Mouse (Mus musculus) embryo, embryonic 10.5 days (tissue): ENCODE results near the gene Hoxa13.

Experiments used
- DNase-seq: peaks from one replicate; pipeline ENCODE4 v3.0.0-alpha.2; 2015; ENCODE audit warnings: low spot score

The Hoxa13 gene

DNA sequence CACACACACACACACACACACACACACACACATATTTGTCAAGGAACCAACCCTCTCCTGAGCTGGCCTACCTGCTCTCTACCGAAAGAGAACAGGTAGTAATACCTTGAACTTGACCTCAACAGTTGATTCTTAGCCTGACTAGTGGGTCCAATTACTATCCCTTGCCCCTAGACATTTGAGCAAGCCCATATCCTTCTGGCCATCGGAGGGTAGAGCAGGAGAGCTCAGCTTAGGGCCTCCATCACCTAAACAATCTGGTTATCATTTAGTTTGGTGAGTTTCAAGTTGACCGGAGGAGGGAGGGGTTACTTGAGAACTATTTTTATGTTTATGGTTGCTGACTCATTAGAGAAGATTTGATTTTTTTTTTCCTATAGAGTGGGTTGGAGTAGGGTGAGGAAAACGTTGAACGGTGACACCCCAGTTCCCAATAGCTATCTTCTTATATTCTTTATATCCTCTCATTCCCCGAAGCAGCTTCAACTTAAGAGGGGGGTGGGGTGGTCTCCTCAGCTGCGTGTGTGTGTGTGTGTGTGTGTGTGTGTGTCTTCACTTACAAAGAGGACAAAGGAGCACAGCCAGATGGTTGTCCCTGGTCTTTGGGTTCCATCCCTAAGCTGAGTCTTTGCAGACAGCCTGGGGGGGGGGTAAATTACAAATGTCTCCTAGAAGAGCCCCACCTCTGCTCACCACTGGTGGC lies 9.4 kb downstream of the Hoxa13 start:
- DNase-seq: no peak

DNA sequence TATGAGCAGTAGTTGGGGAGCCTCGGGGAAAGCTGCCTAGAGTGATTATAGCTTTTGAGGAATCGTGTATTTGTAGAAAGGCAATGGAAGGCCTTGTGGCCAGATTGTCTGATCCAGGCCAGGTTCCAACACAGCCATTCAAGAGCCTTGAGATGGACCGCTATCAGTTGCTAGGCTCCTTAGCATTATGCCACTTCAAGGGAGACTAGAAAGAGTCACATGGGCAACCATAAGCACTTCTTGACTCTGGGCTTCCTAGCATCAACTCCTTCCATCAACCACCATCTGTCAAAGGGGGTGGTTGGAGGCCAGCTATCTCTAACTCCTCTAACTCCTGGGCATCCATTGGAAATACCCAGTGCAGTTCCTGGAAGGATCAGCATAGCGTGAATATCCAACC lies 10.9 kb downstream of the Hoxa13 start:
- no peak for DNase-seq

DNA sequence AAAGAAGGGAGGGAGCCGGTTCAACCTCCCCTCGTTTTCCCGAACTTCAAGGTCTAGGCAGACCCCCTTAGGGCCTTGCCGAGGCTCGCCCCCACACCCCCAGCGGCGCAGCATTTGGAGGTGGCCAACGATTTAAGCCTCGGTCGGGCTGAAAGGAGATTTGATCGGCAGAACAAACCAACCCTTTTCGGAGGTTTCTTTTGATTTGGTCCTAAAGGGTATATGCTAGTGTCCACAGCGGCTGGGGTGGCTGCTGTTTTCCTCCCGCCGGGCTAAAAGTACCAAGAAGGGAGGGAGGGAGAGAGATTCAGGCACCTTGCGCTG lies 11.3 kb downstream of the Hoxa13 start:
- no peak for DNase-seq

DNA sequence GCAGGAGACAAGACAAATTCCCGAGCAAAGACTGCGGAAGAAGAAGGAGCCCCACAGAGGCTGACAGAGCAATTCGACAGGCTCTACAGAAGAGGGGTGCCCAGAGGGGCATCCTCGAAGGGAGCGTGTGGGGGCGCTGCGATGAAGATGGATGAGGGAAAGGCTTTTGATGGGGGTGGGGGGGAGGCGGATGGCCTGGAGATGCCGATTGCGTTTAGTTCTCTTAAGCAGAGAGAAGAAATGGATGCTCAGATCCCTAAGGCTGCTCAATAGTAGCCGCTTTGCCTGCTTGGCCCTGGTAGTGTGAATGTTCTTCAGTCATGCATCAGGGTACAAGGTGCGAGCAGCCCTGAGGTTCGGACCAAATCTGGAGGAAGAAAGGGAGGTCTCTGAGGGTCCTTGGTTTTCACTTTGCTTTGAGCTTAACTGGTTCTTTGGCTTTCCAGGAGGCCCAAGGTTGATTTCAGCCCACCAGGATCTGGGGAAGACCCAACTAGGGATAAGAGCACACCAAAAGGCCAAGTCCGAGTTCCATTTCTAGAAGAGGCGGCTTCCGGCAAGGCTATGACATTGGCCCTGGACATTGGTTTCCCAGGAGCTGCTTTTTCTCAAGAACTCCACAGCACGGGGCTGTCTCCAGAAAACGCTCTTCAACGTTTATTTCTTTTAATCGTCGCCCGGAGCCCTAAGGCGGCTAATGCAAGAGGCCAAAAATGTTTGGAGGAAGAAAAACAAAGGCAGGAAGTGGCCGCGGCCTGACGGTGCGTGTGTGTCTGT lies 11.9 kb downstream of the Hoxa13 start:
- DNase-seq: no peak

DNA sequence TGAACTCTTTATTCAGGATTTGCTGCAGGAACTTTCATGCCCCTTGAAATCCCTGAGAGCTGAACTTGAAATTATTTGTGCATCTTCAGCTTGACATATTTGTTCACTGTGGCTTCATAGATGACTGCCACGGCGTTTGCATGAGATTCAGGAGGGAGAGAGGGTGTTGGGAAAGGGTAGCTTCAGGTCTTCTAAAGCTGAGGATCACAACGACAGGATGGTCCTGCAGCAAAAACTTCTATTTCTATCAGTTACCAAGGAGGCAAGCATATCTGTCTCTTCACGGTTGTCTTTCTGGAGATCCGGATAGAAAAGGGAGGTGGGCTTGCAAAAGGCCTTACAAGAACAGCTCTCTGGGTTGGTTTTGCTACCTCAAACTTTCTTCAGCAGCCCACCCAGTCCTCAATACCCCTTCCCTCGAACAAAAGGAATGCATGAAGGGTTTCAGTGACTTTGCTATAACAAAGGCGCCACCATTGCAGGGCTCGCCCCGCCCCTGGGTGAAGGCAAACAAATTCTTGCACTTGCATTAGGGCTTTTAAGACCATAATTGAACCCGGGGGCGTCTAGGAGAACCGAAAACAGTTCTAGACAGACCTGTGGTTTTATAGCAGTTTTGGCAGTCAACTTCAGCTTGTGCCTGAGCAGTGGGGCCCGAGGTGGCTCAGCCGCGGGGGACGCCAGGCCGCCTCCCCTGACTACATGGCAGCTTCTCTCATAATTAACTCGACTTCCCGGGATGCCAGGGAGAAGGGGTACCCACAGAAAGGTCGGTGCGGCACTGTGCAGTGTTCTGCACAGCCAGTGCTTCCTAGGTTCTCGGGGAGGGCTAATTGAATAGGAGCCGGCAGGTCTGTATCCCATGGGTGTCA lies 12.7 kb downstream of the Hoxa13 start:
- no peak for DNase-seq

DNA sequence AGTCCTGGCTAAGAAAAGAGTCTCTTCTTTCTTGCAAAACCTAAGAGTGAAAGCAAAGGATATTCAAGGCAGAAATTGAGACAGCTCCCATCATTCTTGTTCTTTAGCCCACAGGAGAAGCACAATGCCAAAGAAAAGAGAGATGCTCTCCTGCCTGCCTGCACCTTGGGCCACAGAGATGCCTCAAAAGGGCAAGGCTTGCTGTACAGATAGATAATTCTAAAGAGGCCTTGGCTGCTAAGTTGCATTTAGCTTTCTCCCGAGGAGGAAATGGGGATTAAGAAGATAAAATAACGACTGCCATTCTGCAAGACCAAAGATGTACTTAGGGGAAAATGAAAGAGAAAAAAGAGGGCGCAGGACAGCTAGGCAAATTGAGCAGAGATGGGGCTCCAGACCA lies 13.8 kb downstream of the Hoxa13 start:
- DNase-seq: no peak

DNA sequence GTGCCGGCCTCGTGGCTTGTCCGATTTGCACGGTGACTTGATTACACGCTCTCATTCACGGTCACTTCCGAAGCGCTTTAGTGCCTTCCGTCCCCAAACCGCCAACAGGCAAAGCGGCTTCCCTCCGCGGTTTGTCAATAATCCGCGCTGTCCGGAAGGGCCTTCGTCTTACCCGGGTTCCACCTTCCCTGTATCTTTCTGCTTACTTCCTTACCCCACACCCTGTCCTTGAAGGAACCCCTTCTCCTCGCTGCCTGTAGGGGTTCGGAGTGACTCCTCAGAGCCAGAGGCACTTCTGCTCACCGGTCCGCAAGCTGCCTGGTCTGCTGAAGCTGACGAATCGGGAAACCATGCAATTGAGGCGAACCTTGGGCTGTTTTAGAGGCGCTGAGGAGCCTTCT lies 14.3 kb downstream of the Hoxa13 start:
- no peak for DNase-seq

DNA sequence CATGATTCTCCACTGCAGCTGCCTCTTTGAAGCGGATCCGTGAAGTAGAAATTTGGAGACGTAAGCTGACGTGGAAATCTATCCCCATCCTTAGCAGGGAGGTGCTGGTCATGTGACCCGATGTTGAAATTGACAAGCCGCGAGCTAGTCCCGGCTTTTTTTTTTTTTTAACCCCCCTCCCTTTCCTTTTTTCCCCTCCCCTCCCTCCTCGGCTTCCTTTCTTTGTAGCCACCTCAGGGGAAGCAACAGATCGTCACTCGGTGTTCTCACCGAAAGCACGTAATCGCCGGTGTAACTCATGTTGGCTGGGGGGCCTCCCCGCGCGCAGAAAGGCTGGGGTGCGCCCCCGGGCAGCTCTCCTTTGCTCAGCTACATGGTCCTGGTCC lies 14.9 kb downstream of the Hoxa13 start, which contains the start of gene Hoxa11:
Gene Hoxa11, minus strand, starts transcription at position 54 of the 386 bp plus-strand sequence.
- DNase-seq: no peak

DNA sequence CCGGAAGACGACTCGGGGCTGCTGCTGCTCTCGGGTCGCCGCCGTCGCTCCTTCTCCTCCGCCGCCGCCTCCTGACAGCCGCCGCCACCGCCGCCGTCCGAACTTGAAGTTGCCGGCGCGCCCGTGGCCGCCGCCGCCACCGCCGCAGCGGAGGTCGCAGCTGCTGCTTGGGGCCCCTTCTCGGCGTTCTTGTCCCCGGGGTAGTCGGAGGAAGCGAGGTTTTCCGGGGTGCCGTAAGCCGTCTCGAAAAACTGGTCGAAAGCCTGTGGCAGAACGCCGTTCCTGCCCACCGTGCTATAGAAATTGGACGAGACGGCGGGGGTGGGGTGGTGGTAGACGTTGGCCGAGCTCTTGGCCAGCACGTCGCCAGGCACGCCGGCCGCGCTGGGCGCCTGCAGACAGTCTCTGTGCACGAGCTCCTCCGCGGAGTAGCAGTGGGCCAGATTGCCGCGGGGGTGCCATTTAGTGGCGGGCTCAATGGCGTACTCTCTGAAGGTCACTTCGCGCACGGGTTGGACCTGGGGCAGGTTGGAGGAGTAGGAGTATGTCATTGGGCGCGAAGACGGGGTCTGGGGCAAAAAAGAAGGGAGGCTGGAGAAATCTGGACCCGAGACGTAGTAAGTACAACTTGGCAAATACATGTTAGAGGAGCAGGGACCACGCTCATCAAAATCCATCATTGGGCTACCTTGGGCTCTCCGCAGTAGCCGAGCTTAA lies 15.5 kb downstream of the Hoxa13 start:
- DNase-seq: no peak

DNA sequence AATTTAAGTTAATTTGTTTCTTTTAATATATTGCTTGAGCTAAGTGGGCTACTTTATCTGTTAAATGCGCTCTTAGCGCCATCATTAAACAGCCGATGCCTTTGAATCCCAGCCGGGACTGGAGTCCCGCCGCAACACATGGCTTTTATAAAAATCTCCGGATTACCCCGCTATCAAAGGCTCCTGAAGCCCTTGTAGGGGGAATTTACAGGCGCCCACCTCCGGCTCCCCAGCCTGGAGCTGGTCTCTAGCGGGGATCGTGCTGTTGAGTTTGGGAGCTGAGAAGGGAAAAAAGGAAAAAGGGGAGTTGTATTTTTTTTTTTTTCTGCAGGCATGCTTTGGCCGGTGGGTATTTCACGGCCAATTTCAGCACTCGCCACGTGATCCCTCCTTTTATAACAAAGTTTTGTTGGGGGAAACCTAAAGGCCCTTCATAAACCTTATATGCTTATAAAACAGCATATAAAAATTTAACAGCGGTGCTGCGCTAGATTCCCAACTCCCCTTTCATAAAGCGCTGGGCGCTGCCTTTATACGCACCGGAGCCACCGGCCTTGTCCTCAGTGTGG lies 16.1 kb downstream of the Hoxa13 start:
- no peak for DNase-seq

DNA sequence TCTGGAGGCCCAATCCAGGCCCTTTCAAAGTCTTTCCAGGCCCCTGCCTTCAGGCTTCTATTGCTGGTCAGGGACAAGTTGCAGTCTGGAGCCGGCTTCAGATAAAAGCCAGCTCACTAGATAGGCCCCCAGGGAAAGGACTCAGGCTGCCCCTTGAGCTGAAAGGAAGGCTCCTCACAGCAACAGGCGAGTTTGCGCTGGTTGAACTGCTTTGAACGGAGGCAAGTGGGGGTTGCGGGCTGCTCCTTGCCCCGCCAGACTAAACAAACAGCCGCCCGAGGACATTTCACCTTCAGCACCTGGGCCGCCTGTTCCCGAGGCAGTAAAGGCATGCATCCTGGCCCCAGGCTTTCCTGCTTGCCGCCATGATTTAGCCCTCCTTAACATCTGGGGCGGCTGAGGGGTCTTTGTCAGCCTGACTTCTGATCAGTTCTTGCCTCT lies 17.0 kb downstream of the Hoxa13 start:
- no peak for DNase-seq

DNA sequence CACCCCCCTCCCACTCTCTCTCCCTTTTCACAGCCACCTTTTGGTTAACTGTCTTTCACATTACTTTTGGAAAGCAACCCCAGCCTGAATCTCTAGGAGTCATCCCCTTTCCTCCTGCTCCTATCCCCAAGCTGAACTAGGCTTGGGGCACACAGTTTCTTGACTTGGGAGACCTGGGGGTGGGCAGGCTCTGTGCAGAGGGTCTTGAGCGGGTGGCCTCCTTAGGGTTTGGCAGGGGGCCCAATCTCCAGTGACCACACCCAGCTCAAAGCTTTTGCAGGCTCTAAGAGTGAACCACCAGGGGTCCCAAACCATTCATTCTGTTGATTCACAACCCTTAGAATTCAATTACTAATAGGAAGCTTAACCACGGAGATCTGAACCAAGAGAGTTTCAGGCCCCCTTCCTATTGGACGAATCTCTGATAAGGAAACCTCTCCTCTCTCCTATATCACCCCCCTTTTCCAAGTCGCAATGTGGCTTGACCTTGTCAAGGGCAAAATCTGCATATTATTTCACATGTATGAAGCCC lies 17.8 kb downstream of the Hoxa13 start:
- no peak for DNase-seq

DNA sequence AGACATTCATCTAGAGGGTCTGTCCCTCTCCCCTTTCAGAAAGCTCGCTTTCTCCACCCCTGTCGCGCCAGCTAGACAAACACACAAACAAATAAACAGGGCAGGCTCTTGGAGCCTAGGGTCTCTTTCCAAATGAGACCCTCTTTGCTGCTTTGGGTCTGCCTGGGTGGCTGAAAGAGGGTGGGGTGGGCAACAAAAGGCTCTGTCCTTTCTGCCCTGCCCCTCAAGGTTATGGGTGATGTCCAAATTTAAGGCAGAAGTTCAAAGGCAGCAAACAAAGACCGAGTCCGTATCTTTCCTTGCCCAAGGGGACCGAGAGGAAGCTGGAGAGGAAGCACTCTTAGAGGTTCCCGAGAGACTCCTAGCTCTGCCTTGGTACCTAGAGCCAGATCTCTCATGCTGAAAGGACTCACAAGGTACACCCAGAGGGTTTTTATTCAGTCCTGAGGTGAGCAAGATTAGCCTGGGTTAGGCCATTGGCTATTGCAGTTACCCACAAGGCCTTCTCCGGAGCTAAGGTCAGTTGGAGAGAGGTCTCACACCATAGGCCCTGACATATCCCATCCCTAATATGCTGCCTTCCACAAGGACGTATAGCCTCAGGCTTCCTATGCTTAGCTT lies 19.6 kb downstream of the Hoxa13 start:
- no peak for DNase-seq

DNA sequence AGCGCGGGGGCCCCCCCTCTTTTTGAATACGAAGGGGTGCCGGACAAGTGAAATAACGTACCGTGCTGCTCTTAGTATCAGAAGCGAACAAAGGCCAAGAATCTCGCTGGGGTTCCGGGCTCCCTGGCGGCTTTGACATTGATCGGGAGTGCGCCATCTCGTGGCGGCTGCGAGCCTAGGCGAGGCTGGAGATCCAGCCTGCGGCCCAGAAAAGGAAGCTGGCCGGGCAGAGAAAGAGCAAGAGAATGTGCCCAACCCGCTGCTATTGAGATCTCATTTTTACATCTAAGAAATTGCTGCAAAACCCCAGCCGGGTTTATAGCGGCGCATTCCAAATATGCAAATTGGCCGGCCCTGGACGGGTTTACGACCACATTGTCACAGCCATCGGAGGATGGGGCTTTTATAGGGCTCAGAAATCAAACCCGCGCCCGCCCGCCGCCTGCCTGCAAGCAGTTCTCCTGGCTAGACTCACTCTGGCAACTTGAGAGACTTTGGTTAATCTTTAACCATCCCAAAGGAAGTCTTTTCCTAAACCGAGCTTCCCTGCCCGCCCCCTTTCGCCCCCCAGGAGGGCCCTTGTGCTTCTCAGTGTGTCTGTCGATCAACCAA lies 20.2 kb downstream of the Hoxa13 start, which contains the start of gene Hoxa10:
Gene Hoxa10, minus strand, starts transcription at position 466 of the 612 bp plus-strand sequence.
- DNase-seq: peak; percentile 94

DNA sequence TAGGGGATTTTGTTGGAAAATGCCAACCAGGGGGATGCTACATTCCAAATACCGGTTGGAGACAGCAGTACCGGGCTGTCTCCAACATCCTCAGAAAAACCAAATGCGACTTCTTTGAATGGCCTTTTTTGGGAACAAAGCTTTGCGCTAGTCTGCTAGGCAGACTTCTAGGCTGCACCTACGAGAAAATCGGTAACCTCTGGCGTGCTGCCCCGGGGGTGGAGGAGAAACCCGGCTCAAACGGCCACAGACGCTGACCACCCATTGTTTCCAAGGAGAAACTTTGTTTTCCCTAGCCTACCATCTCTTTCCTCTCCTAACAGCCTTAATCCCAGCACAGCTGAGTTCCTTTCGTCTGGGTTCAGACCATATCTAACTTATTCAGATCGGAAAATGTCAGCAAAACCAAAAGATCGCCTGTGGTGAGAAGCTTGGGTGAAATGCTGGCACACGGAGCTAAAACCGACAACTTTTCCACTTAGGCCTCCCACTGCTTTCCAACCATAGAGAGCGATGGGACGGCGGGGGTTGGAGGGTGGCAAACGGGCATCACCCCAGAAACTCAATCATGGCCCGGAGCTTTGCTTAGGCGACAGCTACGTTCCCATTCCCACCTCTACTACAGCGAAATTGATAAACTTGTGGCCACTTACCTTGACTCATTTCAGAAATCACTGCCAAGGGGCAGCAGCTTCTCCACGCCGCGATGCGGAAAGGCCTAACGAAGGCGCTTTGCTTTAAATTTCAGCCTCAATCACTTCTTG lies 20.9 kb downstream of the Hoxa13 start:
- DNase-seq: no peak

DNA sequence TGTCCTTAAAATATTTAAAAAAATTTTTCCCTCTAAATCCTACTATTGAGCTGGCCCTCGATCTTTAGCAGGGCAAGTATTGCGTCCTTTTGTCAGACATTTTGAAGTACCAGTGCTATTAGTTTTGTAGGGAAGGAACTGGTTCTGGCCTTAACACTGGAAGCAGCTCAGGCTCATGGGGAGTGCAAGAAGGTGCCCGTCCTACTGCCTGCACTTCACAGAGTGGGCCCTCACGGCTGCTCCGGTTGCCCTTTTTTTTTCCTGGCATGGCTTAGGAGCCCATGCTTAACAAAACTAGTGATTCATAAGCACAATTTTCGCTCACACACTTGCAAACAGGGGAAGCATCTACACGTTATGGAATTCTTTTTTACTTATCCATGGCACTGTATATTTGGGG lies 21.7 kb downstream of the Hoxa13 start:
- DNase-seq: no peak

DNA sequence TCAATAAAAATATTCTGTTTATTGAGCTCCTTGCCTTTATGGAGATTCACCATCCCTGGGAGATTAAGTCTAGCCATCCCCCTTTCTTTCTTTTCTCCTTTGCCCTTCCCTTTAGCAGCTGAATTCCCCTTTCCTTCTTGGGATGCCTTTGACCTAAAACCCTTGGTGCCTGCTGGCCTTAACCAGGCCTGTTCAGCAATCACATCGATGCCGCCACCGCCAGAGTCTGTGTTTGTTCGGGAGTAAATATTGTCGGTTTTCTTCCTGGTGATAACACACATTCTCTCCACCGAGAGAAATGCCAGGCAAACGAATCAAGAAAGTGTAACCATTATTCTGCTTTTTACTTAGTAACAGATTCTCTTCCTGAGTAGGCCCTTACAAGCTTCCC lies 22.5 kb downstream of the Hoxa13 start:
- no peak for DNase-seq

DNA sequence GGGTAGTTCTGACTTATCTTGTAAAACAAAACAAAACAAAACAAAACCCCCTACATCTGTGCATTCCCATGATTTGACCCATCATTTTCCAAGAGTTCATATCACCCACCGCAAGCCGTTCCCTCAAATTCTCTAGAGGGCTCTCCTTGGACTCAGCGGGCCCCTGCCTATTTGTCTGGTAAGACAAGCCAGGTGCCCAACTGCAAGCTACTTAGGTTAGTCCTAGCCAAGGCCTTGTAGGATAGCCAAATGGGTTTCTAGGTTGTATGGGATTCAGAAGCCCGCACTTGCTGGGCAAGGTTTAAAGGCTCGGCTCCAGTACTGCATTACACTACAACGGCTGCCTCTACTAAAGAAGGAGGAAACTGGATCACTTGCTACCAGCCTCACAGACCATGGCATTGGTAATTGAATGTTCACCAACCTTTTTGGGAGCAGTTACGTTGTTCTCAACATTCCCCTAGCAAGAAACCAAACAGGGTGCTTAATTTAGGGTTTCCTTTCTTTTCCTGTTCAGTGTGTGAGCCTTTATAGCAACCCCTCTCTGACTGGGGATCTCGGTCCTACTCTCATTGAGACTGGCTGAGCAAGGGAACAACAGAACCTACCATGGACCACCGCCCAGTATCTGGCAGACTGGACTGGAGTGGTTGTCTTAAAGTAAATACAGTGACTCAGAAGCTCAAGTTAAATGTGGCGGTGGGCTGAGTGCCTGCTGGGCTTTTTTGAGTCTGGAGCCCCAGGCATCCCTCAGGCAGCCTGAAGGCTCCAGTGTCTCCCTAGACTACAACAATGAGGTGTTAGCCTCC lies 23.1 kb downstream of the Hoxa13 start:
- DNase-seq: no peak

DNA sequence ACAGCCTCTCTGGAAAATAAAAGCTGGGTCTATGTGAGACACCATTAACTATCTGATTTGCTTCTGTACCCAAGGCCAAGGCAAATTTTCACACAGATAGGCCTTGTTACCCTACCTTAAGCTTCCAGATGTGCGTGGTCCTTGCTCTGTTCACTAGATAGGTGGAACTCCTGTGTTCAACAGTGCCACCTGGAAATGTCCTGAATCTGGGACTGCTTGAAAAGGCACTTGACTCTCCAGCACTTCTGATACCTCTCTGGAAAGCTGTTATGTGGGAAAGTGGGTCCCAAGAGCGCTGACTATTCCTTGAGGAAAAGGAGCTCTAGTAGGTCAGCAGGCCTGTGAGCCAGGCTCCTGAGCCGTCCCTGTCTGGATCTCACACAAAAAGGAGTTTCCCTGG lies 23.9 kb downstream of the Hoxa13 start:
- DNase-seq: no peak
